Comparison of ENCODE assay signal across 35 mouse cellular contexts in genomic region chr4:71279710-71280109, GRCm38 (mm10).
"Had no signal": no experiment of that assay in that cellular context is flagged by ENCODE, and none has a peak within 500 bp of the region (broad histone marks: within the 10 kb centered on the region; RNA-seq: fewer than 3 reads in every experiment).

No protein-coding gene starts in this region.

- H3K9me3 ChIP-seq: heart, embryonic 12.5 days; heart, embryonic 13.5 days; heart, embryonic 15.5 days; hindbrain, embryonic 10.5 days; hindbrain, embryonic 12.5 days; hindbrain, embryonic 13.5 days; hindbrain, embryonic 15.5 days; intestine, embryonic 15.5 days; kidney, embryonic 15.5 days had no signal

- H3K4me2 ChIP-seq: heart, embryonic 11.5 days; heart, embryonic 12.5 days; heart, embryonic 13.5 days; heart, embryonic 15.5 days; hindbrain, embryonic 12.5 days; hindbrain, embryonic 13.5 days; hindbrain, embryonic 14.5 days; hindbrain, embryonic 15.5 days; intestine, embryonic 15.5 days; kidney, embryonic 15.5 days had no signal

- H3K36me3 ChIP-seq: heart, embryonic 12.5 days; heart, embryonic 13.5 days; heart, embryonic 15.5 days; hindbrain, embryonic 10.5 days; hindbrain, embryonic 12.5 days; hindbrain, embryonic 13.5 days; hindbrain, embryonic 15.5 days; intestine, embryonic 15.5 days; kidney, embryonic 15.5 days had no signal

- H3K9ac ChIP-seq: heart, embryonic 12.5 days; heart, embryonic 13.5 days; heart, embryonic 15.5 days; hindbrain, embryonic 12.5 days; hindbrain, embryonic 13.5 days; hindbrain, embryonic 14.5 days; hindbrain, embryonic 15.5 days; intestine, embryonic 15.5 days; kidney, embryonic 15.5 days had no signal

- DNase-seq: heart, postnatal 10 days; heart, postnatal 14 days; heart, postnatal 36 days; heart, postnatal 4 days; kidney, adult 11 months; kidney, adult 18-20 months; kidney, adult 2 months; kidney, adult 8-10 months; kidney, adult 9 months; kidney, postnatal 10 days; kidney, postnatal 14 days; kidney, postnatal 25 days; kidney, postnatal 36 days; kidney, postnatal 4 days; layer of hippocampus, adult 9-11 months; layer of hippocampus, postnatal 36 days had no signal

- ATAC-seq: hindbrain, embryonic 16.5 days; hindbrain, postnatal 0 days; inflammation-experienced regulatory T-cells, adult 6 months; intestine, embryonic 15.5 days; intestine, embryonic 16.5 days; intestine, postnatal 0 days had no signal

- H3K27ac ChIP-seq: heart, embryonic 13.5 days; heart, embryonic 15.5 days; hindbrain, embryonic 10.5 days; hindbrain, embryonic 12.5 days; hindbrain, embryonic 13.5 days; hindbrain, embryonic 14.5 days; hindbrain, embryonic 15.5 days; hindbrain, postnatal 0 days; intestine, embryonic 15.5 days; kidney, embryonic 15.5 days; kidney, postnatal 0 days; layer of hippocampus, adult 2 months; left cerebral cortex, adult 2 months had no signal

- H3K4me1 ChIP-seq: heart, embryonic 12.5 days; heart, embryonic 13.5 days; heart, embryonic 15.5 days; hindbrain, embryonic 10.5 days; hindbrain, embryonic 12.5 days; hindbrain, embryonic 13.5 days; hindbrain, embryonic 15.5 days; intestine, embryonic 15.5 days; kidney, embryonic 15.5 days had no signal

- H3K27me3 ChIP-seq: heart, embryonic 12.5 days; heart, embryonic 13.5 days; heart, embryonic 15.5 days; hindbrain, embryonic 12.5 days; hindbrain, embryonic 13.5 days; hindbrain, embryonic 15.5 days; intestine, embryonic 15.5 days; kidney, embryonic 15.5 days had no signal

- H3K4me3 ChIP-seq: heart, embryonic 12.5 days; heart, embryonic 13.5 days; heart, embryonic 15.5 days; hindbrain, embryonic 10.5 days; hindbrain, embryonic 12.5 days; hindbrain, embryonic 13.5 days; hindbrain, embryonic 15.5 days; intestine, embryonic 15.5 days; kidney, embryonic 15.5 days; layer of hippocampus, adult 2 months; left cerebral cortex, adult 2 months had no signal
